ENCODE assay signal across 16 mouse cellular contexts in genomic region chr14:118414275-118414674, GRCm38 (mm10).
DNase-seq lines count a peak whose midpoint lies in the region; ATAC-seq and TF ChIP-seq lines count a peak whose summit lies in the region.
"Had no signal": no experiment of that assay in that cellular context is flagged by ENCODE, and none has a peak within 500 bp of the region (broad histone marks: within the 10 kb centered on the region; RNA-seq: fewer than 3 reads in every experiment).

No protein-coding gene starts in this region.

- H3K4me3 ChIP-seq in hindbrain, embryonic 13.5 days: no peak overlapping the region
- no peak overlapping the region for H3K4me3 ChIP-seq in midbrain, embryonic 15.5 days
- H3K4me3 ChIP-seq: heart, embryonic 10.5 days; limb, embryonic 12.5 days; liver, embryonic 15.5 days had no signal

- no peak overlapping the region for H3K4me2 ChIP-seq in hindbrain, embryonic 13.5 days
- no peak overlapping the region for H3K4me2 ChIP-seq in midbrain, embryonic 15.5 days
- H3K4me2 ChIP-seq: limb, embryonic 12.5 days; liver, embryonic 15.5 days had no signal

- H3K27ac ChIP-seq in hindbrain, embryonic 13.5 days: no peak overlapping the region
- H3K27ac ChIP-seq in midbrain, embryonic 15.5 days: no peak overlapping the region
- H3K27ac ChIP-seq: heart, embryonic 10.5 days; limb, embryonic 12.5 days; liver, embryonic 15.5 days had no signal

- H3K9me3 ChIP-seq in hindbrain, embryonic 13.5 days: peaks cover 7% of the 10 kb centered on the region
- peaks cover 5% of the 10 kb centered on the region; the same call in 1 of the 2 replicates for H3K9me3 ChIP-seq in midbrain, embryonic 15.5 days
- H3K9me3 ChIP-seq: G1E; heart, embryonic 10.5 days; limb, embryonic 12.5 days; liver, embryonic 15.5 days had no signal

- TF ChIP-seq CTCF in brain, embryonic 14.5 days (IDR thresholded peaks at IDR 0.05; ENCODE audit: borderline replicate concordance, extremely low read depth, insufficient read depth, insufficient read length): no peak

- 19% methylated on average over 4 of the region's 4 CpGs for WGBS in hindbrain, embryonic 13.5 days
- WGBS in midbrain, embryonic 15.5 days: 14% methylated on average over 4 of the region's 4 CpGs

- no peak for TF ChIP-seq POLR2A in brain, embryonic 14.5 days (IDR thresholded peaks at IDR 0.05; ENCODE audit: borderline replicate concordance, extremely low read depth, insufficient read depth, insufficient read length, poor library complexity, severe bottlenecking)

- 0 out of 2 replicates have a peak, but pooled peaks cover 2% of the 10 kb centered on the region for H3K36me3 ChIP-seq in hindbrain, embryonic 13.5 days
- H3K36me3 ChIP-seq in midbrain, embryonic 15.5 days (replicated peaks): no peaks in the 10 kb centered on the region
- H3K36me3 ChIP-seq: G1E; heart, embryonic 10.5 days; limb, embryonic 12.5 days; liver, embryonic 15.5 days had no signal

- intact Hi-C loops in heart, postnatal 36 days (cut with DNase I): no loop called here

- peaks cover 22% of the 10 kb centered on the region for H3K4me1 ChIP-seq in hindbrain, embryonic 13.5 days (replicated peaks)
- peaks cover 15% of the 10 kb centered on the region; the same call in 1 of the 2 replicates for H3K4me1 ChIP-seq in midbrain, embryonic 15.5 days
- H3K4me1 ChIP-seq: heart, embryonic 10.5 days; limb, embryonic 12.5 days; liver, embryonic 15.5 days had no signal

- H3K9ac ChIP-seq in hindbrain, embryonic 13.5 days: no peak overlapping the region
- H3K9ac ChIP-seq in midbrain, embryonic 15.5 days: no peak overlapping the region
- H3K9ac ChIP-seq: limb, embryonic 12.5 days; liver, embryonic 15.5 days had no signal

- peak; percentile 85 for ATAC-seq in hindbrain, embryonic 13.5 days (ENCODE audit: low FRiP score)
- ATAC-seq in midbrain, embryonic 15.5 days (replicated peaks): peak; percentile 81
- ATAC-seq in erythroblast, adult 5-6 weeks (replicated peaks; ENCODE audit: low FRiP score, poor library complexity, severe bottlenecking): no peak

- peaks cover 56% of the 10 kb centered on the region for H3K27me3 ChIP-seq in hindbrain, embryonic 13.5 days
- H3K27me3 ChIP-seq in midbrain, embryonic 15.5 days (replicated peaks): peaks cover 7% of the 10 kb centered on the region; the same call in 1 of the 2 replicates

- peak; percentile 61 for DNase-seq in heart, adult 11 months
- DNase-seq in heart, postnatal 36 days: no peak
- DNase-seq in brain, embryonic 14.5 days (ENCODE audit: low read depth): peak; percentile 85
- no peak for DNase-seq in thymus, adult 18-20 months
- DNase-seq in B cell, adult 2 months: no peak
- DNase-seq: cerebellum, adult 11 months; kidney, adult 18-20 months; kidney, postnatal 25 days; lung, postnatal 36 days had no signal

Comparison
In these comparisons a context has a peak if more than half of its experiments do, and no peak if none do; other contexts are left out.
1. DNase-seq: peak in heart, adult 11 months (single experiment) and brain, embryonic 14.5 days (single experiment); none in heart, postnatal 36 days (0 of 2), thymus, adult 18-20 months (0 of 2) and B cell, adult 2 months (0 of 2).